Mouse (Mus musculus) adrenal gland (tissue): ENCODE results near the gene Gab1.

Source experiments
- intact Hi-C: fragments of 180-260 bp; cut with DNase I; formaldehyde crosslinking; loops from one replicate; pipeline ENCODE4 v1.15.1; 2025
- long read RNA-seq, 2 experiments: library from polyadenylated mRNA; unstranded; transcript quantifications; one replicate each; pipeline ENCODE4 v2.0.0; 2020; ENCODE audit warnings: borderline replicate concordance in 1 of 2; ENCODE audit not compliant: insufficient replicate concordance in 1 of 2

The Gab1 gene
- long read RNA-seq, experiment 1, partial matches to known transcripts: 2 of 5 reads
- long read RNA-seq, experiment 1, other reads (novel, unspliced or antisense): 3 of 5 reads
- long read RNA-seq, experiment 2, full-length matches to known transcripts: 2 of 14 reads
- long read RNA-seq, experiment 2, partial matches to known transcripts: 3 of 14 reads
- long read RNA-seq, experiment 2, other reads (novel, unspliced or antisense): 9 of 14 reads

GRCm38 (mm10) chr8:80880196-80881106, at the start of gene Gab1:
Gene Gab1 (minus strand): TSS chr8:80880519.
- intact Hi-C loops: no loop called here

- intact Hi-C loops: no loop called here
Measured at GRCm38 (mm10) chr8:80928770-80929169, 48.5 kb upstream of the Gab1 start.

DNA sequence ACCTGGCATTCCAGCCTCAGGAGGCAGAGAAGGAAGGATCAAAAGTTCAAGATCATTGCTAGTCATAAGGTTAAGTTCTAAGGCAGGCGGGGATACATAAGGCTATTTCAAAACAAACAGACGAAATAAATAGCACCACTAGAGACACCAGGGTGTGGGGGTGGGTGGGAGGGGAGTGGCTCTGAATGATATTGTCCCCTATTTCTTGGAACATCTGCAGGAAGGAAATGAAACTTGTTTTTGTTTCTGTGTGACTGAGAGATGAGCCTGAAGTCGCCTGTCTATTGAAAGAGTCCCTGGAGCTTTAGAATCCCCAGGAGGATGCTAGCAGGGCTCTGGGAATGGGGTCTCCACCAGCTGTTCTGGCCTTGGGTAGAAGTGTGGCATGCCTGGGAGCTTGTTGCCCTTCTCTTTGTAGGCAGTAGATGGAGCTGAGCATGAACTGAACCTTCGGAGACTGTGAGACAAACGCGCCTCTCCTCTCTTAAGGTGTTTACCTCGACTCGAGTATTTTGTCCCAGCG, 43.5 kb upstream of the Gab1 start:
- intact Hi-C loops: no loop called here

DNA sequence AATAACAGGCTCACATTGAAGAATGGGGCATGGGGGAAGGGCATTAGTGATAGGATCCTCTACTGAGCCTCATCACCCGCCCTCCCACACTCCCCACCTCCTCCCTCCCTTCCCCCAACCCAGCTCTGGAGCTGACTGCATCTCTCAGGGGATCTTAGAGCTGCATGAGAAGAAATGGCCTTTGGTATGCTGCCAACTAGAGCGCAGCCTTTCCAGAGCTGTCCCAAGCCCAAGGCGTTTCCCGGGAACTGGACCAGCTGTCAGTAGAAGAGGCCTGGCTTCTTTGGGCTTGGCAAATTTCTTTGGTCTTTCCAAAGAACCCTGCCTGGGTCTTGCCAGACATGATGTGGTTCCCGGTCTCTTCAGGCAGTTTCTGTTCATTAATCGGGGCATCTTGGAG, 42.3 kb upstream of the Gab1 start:
- intact Hi-C loops: no loop called here

DNA sequence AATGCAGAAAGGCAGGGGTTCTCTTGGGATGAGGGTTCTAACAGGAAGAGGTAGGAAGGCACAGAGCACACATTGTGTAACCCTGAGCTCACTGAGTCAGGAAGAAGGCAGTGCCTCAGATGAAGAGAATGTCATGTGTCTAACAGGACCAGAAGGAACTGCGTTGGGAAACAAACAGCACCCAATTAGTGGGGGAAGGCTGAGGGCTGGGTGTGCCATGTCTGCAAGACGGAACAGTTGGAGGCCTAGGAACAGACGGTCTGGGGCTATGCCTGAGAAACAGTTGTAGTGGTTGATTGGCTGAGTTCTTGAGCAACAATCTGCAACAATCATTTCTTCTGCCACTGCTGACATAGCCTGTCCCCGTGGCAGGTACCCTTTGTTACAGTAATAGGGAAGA, 38.8 kb upstream of the Gab1 start:
- intact Hi-C loops: no loop called here

DNA sequence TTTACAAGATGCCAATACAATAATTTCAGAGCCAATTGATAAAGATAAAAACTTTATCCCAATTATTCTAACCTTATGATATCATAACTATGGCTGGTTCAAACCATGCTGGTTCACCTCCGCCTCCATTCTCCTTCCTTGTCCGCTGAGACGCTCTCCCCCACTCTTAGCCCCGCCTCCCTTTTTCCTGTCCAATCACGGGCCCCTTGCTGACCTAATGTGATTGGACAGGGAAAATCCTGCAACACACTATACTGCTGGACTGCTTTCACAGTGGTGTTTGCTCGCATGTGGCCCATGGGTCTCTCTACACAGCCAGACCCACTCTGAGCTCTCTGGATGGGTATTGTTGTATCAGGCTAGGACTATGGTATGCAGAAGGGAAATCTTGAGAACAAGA, 38.2 kb upstream of the Gab1 start:
- intact Hi-C loops: no loop called here

DNA sequence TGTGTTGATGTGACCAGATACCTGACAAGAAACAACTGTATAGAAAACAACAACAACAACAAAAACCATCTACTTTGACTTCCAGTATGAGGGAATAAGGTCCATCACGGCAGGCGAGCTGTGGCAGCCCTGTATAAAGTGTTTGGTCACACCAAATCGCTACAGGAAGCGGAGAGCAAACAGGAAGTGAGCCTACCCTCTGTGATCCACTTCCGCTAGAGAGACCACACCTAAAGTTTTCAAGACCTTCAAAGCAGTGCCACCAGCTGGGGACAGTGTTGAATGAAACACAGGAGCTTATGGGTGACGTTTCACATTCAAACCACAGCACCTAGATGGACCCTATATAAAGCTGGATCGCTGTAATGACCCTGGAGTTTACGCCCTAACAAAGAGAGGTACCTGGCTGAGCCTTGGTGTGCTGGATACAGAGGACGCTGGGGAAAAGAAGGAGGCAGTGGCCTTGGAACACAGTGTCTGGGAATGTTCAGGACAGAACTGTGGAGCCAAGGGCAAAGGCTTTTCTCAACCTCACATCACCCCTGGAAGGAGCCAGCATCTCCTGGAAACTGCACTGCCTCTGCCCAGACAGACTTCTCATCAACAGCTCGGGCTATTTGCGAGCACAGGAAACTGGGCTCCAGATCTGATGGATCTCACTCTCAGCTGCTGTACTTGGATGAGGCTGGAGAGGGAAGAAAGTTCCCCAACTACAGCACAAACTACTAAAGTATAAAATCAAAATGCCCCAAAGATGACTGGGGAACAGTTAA, 36.3 kb upstream of the Gab1 start:
- intact Hi-C loops: no loop called here

DNA sequence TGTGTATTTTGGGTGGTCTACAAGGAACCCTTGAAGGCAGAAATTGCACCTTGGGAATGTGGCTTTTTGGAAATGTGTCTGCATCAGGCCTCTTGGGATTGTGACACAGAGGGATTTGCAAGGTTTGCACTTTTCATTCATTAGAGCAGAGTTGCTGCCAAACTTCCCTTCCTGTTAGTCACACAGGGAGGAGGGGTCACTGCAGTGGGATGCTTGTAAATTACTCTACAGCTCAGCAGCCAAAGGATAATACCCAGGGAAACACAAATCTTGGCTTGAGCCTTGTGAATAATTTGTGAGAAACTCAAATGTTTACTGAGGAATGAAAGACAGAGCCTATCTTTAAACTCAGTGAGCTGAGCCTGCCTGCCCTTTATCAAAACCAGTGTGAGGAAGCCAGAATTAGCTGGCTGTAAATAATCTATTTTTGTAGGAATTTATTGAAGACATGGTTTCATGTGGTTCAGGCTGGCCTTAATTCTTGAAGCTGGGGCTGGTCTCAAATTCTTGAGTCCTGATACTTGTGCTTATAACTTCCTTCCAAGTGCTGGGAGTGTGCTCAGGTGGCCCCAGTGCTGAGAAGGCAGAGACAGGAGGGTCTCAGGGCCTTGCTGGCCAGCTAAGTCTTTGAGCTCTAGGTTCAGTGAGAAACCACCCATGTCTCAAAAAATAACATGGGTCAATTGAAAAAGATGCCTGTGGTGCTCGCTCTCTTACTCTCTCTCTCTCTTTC, 32.9 kb upstream of the Gab1 start:
- intact Hi-C loops: no loop called here

DNA sequence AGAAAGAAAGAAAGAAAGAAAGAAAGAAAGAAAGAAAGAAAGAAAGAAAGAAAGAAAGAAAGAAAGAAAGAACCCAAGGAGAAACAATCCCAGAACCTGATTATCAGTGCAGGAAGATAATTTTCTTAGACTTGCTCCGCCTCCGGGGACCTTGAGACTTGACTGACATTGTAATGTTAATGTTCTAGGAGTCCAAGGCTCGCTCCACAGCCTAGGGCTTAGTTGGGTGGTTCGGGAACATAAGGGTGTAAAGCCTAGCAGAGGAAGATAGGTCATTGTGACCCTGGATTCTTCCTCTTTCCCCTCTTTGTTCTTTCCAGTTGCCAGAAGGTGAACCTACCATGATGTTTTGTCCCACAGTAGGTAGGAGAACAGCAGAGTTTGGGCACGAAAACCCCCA, 31.1 kb upstream of the Gab1 start:
- intact Hi-C loops: no loop called here

DNA sequence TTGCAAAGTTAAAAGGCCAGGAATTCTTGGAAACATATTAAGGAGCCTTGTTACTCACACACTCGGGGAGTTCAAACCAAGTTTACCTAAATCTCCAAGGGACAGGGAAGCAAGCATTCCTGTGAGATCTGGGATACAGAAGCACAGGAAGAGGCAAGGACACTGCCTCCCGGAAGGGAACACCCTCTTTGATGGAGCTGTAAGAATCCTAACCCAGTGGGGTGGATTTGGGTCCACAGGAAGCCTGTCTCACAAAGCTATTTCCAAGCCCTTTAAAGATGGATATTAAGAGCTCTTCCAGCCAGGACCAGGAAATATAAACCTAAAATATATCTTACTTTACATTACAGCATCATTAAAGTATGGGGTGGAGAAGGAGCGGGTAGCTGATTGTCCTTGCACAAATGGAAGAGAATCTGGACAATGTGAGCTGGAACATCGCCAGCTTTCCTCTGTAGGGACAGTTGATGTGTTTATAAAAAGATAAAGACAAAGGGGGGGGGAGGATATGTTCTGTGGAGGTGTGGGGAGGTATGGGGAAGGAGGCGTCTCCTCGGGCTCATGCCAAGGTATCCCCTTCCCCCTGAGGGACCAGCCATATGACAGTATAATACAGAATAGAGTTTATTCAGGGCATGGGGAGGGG, 28.1 kb upstream of the Gab1 start:
- intact Hi-C loops: no loop called here

GRCm38 (mm10) chr8:80902354-80902753, 22.0 kb upstream of the Gab1 start:
- intact Hi-C loops: no loop called here

- intact Hi-C loops: no loop called here
Measured at GRCm38 (mm10) chr8:80899364-80899763, 19.0 kb upstream of the Gab1 start.

DNA sequence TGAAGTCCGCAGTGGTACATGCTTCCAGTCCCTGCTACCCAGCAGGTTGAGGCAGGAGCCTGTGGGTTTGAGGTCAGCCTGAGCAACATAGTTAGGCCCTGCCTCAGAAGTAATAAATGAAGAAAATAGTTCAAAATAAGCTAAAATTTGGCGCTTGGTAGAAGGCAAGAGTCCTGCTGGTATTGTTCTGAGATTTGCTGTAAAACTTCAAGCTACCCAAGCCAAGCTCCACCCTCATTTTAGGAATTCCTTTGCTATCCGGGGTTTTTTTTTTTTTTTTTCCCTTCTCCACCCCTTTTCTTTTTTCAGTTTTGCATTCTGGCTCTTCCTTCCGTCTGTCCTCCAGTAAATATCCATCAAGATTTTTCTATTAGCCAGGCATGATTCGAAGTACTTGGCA, 15.7 kb upstream of the Gab1 start:
- intact Hi-C loops: no loop called here

- intact Hi-C loops: no loop called here
Measured at GRCm38 (mm10) chr8:80895397-80895796, 15.1 kb upstream of the Gab1 start.

DNA sequence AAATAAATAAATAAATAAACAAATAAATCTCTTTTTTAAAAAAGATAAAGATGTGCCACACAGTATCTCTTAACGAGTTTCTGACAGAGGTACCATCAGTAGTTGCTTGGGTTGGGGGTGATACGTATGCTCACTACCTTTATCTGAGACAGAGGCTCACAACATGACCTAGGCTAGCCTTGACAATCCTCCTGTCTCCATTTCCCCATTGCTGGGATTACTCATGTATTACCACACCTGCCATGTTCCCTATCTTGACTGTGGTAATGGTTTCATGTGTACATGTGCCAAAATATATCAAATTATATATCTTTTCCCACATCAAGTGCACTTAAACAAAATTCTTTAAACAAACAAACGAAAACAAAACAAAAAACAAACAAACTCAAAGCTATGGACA, 14.2 kb upstream of the Gab1 start:
- intact Hi-C loops: no loop called here

DNA sequence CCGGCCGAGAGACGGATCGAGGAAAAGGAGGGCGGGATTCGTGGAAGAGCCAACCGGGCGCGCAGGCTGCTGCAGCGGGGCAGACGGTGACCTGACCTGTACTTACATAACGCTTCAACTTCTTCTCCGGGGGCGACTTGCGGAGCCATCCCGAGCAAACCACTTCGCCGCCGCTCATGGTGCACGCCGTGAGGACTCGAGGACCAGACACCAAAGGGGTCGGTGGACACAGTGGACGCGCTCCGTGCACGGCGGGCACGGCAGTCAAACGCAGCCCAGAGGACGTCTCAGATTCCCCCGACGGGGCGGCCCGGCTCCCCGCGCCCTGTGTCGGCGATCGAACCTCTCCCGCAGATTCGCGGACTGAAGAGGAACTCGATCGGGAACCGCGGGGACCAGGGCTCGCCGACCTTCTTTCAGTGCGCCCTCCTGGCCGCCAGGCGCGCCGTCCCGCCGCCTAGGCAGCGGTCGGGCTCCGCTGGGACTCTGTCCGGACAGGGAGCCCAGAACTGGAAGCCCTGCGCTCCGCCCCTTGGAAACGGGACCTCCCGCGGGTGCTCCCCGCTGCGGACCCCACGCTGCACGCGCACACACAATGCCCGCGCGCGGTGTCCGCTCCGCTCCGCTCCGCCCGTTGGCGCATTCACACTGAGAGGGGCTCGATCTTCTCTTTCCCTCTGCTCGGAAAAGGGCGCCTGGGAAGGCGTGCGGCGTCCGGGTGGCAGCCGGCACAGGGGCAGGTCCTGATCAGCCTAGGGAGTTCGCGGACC, 708 bp downstream of the Gab1 start:
- intact Hi-C loops: loop anchor here (2.0 to 5.0 kb wide), 5 partner anchors 35 to 122 kb away; no protein-coding TSS in a partner anchor

DNA sequence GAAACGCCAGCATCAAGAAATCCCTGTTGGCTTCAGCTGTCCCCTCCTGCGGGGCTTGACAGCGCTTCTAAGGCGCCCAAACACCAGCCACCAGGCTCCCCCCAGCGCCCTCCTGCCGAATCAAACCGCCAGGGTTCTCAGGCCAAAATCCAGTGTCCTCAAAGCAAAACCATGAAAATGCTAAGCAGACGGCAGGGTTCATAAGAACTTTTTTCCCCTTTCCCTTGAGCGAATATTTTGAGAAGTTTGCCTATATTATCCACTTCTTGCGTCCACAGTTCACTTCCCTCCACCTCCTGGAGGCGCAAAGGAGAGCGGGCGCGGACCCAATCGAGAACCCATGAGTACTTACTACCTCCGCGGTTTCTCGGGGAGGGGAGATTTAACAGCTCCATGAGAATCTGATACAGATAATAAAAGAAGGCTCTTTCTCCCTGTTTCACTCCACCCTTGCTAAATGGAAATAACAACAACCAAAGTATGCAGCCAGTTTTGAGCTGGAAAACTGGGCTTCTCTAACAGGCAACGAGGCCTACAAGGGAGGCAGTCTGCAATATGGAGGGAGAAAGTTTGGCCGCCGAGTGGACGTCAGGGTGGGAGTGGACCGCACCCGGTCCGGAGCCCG, 1.4 kb downstream of the Gab1 start:
- intact Hi-C loops: loop anchor here (2.0 to 5.0 kb wide), 5 partner anchors 34 to 122 kb away; no protein-coding TSS in a partner anchor

DNA sequence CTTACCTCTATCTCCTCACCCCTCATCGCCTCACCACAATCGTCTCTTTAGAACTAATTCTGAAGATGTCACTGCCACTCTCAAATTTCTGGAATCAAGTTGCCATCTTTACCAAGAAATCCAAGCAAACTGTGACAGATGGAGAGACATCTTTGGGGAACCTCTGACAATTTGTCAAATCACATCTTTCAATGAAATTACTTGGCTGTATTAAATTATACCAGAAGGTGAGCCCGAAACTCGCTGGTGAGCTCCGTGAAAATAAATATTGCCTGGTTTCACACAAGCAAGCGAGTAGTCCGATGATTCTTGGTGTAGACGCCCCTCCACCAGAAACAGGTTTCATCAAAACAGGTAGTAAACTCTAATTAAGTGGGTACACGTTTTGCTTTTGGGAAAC, 2.2 kb downstream of the Gab1 start:
- intact Hi-C loops: loop anchor here (2.0 to 5.0 kb wide), 5 partner anchors 33 to 121 kb away; no protein-coding TSS in a partner anchor

DNA sequence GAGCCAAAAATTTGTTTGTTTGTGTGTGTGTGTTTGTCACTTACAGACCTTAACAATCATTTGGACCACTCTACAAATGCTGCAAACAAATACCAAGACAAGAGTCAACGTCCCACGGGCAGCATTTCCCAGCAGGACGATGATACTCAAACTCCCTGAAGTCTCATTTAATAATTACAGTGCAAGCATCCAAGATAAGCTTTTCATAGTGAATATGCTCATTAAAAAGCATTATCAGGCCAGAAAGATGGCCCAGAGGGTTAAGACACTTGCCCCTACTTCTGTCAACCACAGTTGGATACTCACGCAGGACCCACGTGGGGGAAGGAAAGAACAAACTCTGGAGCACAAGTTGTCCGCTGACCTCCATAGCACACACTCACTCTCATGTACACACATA, 4.8 kb downstream of the Gab1 start:
- intact Hi-C loops: loop anchor here (5.0 kb wide), 4 partner anchors 63 to 118 kb away; no protein-coding TSS in a partner anchor
